Mouse (Mus musculus) frontal cortex, adult 2 months (tissue): Measurements from ENCODE around the gene Pde10a. TPM values are rescaled to one million over a fixed set of nuclear protein-coding genes. Genes with fewer than 3 reads are reported as not detected.

Source experiments
- DNase-seq, 2 experiments: peaks; one replicate each; pipeline ENCODE4 v3.0.0; 2022; ENCODE audit warnings: low spot score in 1 of 2; ENCODE audit errors: extremely low spot score in 1 of 2
- polyA plus RNA-seq: library from polyadenylated mRNA; depleted of rRNA; stranded (reverse); fragments of >200 nt; gene quantifications from 2 replicates; pipeline ENCODE4 v1.2.3, GENCODE M21; 2012

Pde10a gene
- polyA plus RNA-seq, 1 experiment = 31.8 TPM

GRCm38 (mm10) chr17:8791561-8791960 lies 266.4 kb downstream of the Pde10a start:
- no peak for DNase-seq

- no peak for DNase-seq
These were observed 267.4 kb downstream of the Pde10a start for GRCm38 (mm10) chr17:8792611-8793010.

- no peak for DNase-seq
These were observed 272.5 kb downstream of the Pde10a start for GRCm38 (mm10) chr17:8797624-8798023.

GRCm38 (mm10) chr17:8798531-8799295 lies 273.5 kb downstream of the Pde10a start:
- DNase-seq = no peak

GRCm38 (mm10) chr17:8799296-8799731 lies 274.1 kb downstream of the Pde10a start:
- no peak for DNase-seq

GRCm38 (mm10) chr17:8799914-8800420 lies 274.8 kb downstream of the Pde10a start:
- DNase-seq = no peak

- peak in 1 of 2 experiments; percentile 35 for DNase-seq
These were observed 275.4 kb downstream of the Pde10a start for GRCm38 (mm10) chr17:8800478-8801082.

GRCm38 (mm10) chr17:8801083-8801854 lies 276.1 kb downstream of the Pde10a start:
- peak in 1 of 2 experiments; percentile 66 for DNase-seq

- no peak for DNase-seq
These were observed 276.6 kb downstream of the Pde10a start for GRCm38 (mm10) chr17:8801855-8802104.

- DNase-seq = no peak
These were observed 277.2 kb downstream of the Pde10a start for GRCm38 (mm10) chr17:8802161-8802888.

- no peak for DNase-seq
These were observed 278.0 kb downstream of the Pde10a start for GRCm38 (mm10) chr17:8802889-8803799.

GRCm38 (mm10) chr17:8807345-8807744 lies 282.2 kb downstream of the Pde10a start:
- peak in 1 of 2 experiments; percentile 46 for DNase-seq

- DNase-seq = no peak
These were observed 284.6 kb downstream of the Pde10a start for GRCm38 (mm10) chr17:8809771-8810170.

- DNase-seq = no peak
These were observed 285.0 kb downstream of the Pde10a start for GRCm38 (mm10) chr17:8810201-8810600.

GRCm38 (mm10) chr17:8812228-8812865 lies 287.2 kb downstream of the Pde10a start:
- peak in 1 of 2 experiments; percentile 64 for DNase-seq

- no peak for DNase-seq
These were observed 288.8 kb downstream of the Pde10a start for GRCm38 (mm10) chr17:8813773-8814491.

GRCm38 (mm10) chr17:8815376-8815775 lies 290.2 kb downstream of the Pde10a start:
- no peak for DNase-seq

GRCm38 (mm10) chr17:8815864-8816263 lies 290.7 kb downstream of the Pde10a start:
- DNase-seq = no peak
